Mouse (Mus musculus) heart, adult 9 months (tissue): ENCODE measurements around the gene Gjc2.
"Not testable (repeated sequence)": the region's sequence is repeated elsewhere in the genome, so short reads cannot be mapped to it uniquely, and the experiment has no call there.

ENCODE experiments used
- DNase-seq, 2 experiments: peaks; one replicate each; pipeline ENCODE4 v3.0.0; 2022; ENCODE audit warnings: low spot score in 2 of 2

Gjc2 gene

DNA sequence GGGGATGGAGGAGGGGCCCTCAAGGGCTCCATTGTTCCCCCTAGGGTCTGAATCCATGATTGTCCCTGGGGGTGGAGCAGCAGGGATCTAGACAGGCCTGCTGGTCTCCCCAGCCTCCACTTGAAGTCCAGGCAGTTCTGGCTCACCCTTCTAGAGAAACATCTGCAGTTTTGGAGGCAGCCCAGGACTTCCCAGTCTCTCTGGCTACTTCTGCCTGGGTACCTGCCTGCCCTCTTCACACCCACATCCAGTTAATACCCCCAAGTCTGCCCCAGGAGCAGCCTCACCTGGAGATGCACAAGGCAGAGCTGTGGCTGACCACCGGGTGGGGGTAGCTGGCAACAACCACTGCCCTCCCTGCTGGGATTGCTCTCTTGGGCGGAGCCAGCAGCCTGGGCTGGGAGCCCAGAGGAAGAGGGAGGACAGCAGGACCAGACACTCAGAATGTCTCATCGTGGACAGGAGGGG, at the start of gene Gjc2:
TSS of gene Gjc2 (minus strand) at position 350 of the 468 bp plus-strand sequence.
- DNase-seq, result peak; percentile 72 to 73

DNA sequence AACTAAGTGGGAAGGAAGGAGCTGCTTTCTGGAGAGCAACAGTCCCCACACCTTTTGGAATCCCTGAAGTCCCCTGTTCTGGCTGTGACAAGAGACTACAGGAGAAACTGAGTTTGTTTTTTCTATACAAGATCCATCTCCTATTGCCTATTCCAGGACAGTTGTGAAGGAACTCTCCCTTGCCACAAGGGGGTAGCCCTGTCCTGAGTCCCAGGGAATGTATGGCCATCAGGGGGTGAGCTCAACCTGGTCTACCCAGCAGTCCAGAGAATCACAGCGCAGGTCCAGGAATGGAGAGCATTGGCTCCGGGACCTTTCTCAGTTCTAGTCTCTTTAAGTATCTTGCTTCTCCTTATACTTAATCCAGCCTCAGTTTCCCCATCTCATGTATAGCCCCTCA, 49.8 kb upstream of the Gjc2 start:
- no peak for DNase-seq

DNA sequence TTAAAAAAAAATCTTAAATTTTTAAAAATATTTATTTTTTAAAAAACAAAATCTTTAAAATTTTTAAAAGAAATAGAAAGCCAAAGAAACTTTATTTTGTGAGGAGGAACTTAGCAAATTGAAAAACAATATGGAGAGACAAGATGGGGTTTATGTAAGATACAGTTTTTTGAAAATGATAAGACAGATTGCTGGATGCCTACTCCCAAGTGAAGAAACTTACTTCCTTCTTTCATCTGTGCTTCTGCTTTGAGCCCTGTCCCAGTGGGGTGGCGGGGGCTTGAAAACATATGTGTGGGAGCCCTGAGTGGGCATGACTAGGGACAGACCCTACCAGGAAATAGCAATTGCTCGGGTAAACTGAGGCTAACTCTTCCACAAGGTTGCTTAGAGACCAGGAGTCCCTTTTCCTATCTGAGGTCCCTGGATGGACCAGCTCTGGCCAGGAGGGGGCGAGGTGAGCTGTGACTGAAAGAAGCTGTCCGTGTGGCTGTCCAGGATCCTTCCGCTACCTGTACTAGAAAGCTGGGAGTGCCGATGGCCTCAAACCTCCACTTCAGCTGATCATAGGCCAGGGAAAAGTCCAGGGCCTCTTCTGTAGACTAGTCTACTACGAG, 47.2 kb upstream of the Gjc2 start:
- DNase-seq, result peak in 1 of 2 experiments; percentile 49

DNA sequence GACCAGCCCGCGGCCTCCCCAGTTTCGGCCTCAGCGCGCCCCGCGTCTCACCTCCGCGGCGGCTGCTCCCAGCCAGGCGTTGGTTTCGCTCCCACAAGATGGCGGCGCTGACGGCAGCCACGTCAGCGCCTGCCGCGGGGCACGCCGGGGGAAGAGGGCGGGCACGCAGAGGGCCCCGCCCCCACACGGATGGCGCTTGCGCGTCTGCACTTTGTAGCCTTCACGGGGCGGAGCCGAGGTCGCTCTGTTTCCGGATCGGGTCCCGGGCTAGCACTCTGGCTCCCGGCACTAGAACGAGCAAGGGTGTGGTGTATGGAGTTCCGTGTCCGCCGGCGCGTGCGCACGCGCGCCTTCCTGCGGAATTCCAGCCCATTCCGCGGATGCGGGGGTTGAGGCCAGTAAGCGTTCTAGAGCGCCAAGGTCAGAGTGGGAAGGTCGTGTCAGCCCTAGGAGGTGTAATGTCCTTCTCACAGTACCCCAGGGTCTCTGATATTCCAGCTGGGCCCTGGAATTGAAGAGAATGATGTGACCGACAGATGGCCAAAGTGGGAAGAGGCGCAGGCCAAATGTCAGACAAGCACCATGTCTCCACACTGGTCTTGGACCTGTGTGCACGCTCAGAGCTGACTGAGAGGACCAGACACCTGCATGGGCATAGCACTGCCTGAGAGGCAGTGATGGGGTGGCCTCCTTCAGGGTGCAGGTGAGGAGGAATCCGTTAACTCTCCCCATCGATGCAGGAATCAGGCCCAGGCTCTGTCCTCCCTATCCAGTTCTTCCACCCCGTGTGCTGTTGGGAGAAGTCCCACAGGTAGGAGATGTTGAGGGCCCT, 45.3 kb upstream of the Gjc2 start, which contains the start of gene Arf1:
TSS of gene Arf1 (minus strand) at position 149 of the 832 bp plus-strand sequence.
- DNase-seq, result peak; percentile 94 to 96

DNA sequence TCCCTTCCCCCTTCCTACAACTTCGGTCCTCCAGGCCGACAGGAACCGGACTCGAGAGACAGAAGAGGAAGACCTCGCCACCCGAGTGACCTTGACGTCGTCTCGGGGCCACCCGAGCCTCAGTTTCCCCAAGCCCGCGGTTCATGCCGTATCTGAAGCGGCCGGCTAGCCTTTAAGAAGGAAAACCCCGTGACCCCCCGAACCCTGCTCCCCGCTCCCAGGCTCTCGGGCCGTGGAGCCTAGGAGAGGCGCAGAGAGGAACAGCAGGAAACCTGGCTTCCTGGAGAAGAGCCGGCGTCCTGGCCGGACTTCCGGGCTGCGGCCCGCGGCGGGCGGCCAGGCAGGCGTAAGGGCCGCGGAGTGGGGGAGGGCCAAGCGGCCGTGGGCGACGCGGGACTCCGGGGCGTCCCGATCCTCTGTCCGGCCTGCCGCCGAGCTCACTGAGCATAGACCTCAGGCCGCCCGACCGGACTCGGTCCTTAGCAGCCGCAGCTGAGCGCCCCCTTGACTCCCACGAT, 44.6 kb upstream of the Gjc2 start:
- no peak for DNase-seq

DNA sequence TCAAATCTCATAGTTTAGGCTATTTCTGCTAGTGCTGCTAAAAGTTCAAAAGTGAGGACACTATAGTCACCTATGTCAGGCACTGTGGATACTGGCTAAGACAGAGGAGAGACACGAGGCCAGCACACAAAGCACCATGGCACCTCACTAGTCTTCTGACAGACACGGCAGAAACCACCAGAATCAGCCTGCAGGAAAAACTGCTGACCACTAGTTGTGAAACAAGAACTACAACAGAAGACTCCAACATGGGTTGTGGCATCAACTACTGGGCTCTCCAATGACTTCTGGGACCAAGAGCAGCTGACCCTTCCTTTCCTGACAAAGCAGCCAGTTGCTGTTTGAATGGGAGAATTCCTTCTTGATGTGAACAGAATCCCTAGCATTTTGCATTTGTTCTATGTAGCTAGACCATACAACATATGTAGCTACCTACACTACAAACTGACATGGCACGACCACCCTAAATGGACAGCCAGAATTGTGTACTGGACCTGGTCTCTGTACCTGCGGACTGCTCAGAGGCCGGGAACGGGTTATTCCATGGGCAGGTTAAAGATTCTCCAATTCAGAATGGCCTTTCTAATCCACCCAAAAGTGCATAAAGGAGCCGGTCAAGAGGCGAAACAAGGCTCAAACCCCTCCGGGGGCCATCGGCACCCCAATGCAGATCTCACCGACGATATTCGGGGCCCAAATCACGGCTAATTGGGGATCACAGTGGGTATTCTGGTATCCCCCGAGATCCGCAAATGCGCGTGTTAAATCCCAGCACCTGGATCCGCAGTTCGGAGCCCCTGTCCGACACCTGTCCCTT, 44.0 kb upstream of the Gjc2 start:
- DNase-seq, result no peak

DNA sequence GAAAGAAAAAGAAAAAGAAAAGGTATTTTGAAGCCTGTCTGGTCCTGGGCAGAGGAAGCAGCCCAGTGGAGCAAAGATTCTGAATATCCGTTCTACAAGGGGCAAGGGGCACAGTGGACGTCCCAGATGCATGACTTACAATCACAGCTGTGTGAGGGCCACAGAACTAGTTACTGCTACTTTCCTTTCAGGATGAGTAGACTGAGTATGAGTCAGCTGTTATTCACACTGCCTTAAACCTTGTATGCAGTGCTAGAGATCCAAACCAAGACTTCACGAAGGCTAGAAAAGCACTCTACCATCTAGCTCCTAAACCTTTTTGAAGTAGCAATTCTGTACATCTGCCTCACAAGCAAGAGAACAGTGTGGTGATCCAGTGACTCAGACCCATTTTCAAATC, 43.2 kb upstream of the Gjc2 start:
- no peak for DNase-seq

DNA sequence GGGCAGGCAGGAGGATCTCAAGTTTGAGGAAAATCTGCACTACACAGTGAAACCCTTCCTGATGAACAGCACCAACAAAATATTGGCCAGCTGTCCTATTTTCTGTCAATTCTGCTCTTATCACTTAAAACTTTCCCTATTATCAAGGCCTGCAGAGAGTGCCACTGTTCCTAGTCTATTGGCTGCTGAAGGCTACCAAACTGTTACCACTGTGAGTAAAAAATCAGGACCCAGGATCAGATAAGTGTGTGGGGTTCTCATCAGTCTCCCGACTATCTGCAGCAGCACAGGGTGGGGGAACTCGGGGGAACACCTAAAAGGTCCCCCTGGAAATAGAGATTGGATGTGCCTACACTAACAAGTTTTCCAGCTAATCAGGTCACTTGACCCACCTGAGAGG, 42.2 kb upstream of the Gjc2 start:
- no peak for DNase-seq

DNA sequence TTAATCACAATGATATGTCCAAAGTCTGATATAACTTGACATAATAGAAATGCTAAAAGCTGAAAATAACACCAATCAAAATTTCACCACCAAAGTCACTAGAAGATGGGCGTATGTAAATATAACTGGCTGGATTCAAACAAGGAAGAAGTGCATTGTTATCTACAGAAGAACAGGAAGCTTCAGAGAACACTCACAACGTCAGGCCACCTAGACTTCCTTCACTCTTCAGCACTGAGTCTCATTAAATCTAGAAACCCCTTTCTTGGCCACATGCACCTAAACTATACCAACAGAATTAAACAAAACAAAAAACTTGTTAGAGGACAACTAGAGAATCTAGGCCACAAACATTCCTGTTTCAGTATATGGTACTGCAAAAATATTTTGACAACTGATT, 41.5 kb upstream of the Gjc2 start:
- DNase-seq, result no peak

DNA sequence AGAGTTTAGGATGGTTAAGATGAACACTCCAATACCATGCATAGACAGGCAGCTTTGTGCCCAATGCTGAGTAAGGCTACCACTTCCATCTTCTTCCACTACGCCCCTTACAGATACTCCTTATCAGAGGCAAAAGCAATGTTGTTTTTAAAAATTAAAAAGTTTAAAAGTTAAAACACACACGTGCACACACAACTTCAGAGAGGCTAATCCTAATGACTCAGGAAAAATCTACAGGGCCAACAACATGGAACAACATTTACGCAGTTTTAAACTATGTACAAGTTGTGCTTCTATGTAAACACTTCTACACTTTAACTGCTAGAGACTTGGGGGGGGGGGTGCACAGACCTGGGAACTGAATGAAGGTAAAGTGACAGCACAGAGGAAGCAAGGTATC, 41.0 kb upstream of the Gjc2 start:
- DNase-seq, result no peak

DNA sequence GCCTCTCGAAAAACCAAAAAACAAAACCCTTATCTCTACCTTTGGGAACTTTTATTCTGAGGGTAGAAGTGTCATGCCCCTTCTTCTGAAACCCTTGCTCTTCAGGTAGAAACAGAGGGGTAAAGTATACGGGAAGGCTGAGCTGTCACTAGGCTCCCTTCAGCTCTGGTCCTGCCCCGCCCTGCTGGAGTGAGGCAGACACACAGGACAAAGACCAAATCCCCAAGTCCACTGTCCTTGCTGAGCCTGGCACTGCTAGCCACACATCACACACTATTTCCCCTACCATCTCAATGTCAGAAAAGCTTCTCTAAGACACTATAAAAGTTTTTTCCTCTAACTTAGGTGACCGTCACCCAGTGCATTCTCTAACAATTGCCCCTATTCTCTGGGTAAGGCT, 39.3 kb upstream of the Gjc2 start:
- DNase-seq, result no peak

DNA sequence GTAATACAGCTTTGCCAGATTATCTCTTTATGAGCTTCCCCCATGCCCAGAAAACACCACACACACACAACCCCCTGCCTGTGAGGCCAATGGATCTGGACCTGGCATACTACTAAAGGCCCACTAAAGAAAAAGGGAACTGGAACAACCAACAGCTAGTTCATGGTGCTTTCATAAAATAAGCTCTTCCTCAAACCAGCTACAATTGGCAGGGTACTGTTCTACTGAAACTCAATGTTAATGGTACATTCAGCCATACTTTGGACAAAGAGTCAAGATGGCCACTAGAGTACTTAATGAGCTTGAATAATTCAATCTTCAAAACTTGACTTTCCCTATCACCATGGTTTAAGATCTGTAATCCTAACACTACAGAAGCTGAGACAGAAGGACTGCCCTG, 38.6 kb upstream of the Gjc2 start:
- no peak for DNase-seq

DNA sequence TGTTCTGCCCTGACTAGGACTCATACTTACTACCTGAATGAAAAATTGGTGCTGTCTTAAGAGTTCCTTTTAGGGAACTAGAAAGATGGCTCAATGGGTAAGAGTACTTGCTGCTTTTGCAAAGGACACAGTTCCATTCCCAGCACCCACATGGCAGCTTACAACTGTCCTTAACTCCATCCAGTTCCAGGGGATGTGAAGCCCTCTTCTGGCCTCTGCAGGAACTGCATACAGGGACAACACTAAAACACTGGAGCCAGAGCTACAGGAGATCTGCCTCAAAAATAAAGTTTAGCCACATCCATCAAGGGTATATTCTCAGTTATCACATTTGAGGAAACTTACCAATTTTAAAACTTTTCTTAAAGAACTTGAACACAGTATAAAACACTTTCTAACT, 36.1 kb upstream of the Gjc2 start:
- no peak for DNase-seq

DNA sequence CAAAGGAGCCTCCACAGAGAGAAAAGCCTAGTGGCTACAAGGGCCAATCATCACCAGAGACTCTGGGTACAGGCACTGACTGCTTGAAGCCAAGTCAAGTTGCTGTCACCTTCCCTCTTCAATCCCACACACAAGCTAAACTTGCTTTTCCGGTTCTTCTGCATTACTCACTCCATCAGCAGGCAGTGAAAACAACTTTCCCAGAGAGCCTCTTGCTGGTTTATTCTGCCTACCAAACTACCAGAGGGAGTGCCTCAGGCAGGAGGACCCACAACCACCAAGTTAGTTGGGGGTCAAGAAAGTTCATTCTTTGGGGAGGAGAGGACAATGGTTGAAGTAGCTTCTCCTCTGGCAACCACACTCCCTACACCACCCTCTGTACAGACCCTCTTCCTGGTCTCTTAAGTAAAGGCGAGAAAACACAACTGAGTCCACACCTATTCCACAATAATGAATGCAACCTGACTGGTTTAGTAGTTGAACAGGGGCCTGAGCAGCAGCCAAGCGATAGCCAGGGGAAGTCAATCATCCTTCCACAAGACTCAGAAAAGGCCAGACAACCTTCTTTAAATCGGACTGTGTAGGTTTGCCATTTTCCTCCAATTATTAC, 35.5 kb upstream of the Gjc2 start:
- no peak for DNase-seq

DNA sequence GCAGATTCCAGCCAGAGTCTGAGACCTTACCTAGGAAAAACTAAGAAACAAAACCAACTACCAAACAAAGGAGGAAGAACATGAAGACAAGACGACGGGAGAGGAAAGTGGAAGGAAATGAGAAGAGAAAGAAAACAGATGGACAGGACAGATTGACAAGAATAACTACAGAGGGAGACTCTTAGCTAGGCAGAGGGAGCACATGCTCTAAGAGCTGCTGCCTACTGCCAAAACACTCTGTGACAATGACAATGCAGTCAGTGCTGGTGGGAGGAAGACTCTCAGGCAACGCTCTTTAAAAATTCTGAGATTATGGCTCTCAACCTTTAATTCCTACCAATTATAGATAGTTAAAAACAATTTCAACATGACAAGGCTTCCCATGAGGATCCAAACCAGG, 33.9 kb upstream of the Gjc2 start:
- no peak for DNase-seq

DNA sequence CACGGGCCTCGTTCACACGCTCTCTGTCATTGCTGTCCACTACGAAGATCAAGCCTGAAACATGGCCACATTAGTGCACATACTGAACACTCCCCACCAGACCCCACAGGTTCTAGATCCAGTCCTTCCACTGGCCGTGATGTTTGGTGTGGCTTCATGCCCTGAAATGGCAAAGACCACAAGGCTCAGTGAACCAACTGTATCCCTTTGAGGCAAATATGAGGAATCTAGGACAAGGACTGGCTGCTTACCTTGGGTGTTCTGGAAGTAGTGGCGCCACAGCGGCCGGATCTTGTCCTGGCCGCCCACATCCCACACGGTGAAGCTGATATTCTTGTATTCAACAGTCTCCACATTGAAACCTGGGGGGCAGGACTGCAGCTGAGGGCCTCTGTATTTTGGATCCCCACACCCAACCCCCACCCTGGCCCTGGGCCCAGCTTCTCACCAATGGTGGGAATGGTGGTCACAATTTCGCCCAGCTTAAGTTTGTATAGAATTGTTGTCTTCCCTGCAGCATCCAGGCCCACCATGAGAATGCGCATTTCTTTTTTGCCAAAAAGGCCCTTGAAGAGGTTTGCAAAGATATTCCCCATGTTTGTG, 30.0 kb upstream of the Gjc2 start:
- DNase-seq, result no peak

DNA sequence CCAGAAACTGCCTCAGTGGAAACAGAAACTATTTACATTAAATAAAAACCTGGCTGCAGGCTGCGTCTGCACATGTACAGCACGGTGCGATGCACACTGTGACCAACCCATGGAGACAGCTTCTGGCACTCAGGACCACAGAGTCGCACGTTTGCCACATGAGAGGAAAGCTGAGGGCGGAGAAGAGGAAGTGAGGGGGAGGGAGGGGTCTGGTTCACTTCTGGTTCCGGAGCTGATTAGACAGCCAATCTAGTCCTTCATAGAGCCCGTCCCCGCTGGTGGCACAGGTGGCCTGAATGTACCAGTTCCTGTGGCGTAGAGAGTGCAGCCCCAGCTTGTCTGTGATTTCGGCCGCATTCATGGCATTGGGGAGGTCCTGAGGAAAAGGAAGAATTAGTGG, 29.3 kb upstream of the Gjc2 start:
- not testable (repeated sequence) for DNase-seq

DNA sequence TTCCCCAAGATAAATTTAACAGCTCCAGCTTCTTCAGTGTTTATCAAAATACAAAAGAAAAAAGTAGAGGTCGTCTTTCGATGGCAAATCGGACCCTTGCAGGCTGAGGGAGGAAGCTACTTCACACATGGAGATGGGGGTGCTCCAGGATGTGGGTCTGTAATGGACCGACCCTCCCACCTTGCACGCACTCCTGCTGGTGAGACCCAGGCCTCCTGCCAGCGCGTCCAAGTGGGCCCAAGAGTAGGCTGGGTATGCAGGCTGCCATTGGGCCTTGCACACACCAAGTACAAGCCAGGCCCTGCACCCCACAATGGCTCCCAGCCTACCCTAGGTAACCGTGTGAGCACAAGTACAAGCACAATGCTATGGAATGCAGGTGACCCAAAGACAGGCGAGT, 28.5 kb upstream of the Gjc2 start:
- DNase-seq, result not testable (repeated sequence)

DNA sequence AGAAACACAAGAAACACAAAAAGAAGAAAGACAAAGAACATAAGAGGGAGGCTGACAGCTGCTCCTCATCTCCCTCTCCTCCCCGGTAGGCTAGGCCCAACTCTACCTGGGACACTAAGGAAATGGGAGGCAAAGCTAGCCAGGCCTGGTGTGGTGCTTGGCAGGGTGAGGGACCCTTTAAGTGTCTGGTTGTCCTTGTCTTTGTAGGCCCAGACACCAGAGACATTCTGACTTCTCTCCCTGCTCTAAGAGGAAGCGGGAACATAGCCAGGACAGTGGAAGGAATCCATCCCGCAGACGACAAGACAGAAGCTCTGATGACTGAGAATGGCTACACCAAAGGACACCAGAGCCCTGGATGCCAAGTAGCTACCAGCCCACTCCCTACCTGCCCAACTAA, 27.0 kb upstream of the Gjc2 start:
- no peak for DNase-seq

DNA sequence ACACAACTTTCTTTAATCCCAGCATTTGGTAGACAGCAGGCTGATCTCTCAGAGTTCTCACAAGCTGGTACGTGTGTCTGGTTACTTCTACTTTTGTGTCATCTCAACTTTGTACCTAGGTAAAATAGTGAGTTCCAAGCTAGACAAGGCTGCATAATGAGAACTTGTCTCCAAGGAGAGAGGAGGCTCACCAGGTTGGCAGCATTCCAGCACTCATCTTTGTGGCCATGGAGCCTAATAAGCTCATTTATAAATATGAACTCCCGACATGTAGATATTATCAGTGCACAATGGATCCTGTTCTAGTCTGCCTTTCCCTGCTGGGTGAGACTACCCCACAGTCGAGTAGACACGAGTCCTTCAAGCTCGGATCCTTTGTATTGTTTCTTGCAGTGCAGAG, 26.6 kb upstream of the Gjc2 start:
- no peak for DNase-seq

DNA sequence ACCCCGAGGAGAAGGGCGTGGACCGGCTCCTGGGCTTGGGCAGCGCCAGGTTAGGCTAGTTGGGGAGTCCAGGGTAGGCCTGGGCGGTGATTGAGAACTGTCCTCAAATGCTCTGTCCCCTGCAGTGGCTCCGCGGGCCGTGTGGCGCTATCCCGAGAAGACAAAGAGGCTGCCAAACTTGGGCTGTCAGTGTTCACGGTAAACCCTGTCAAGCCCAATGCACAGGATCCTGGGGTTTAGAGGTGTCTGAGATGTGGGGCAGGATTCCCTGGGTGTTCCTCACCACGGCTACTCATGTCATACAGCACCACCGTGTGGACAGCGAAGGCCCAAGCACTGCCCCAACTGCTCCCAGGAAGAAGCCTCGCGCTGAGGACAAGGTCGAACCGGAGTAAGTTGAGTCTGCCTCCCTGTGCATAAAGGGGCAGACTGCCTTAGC, 26.0 kb upstream of the Gjc2 start:
- peak; percentile 56 to 62 for DNase-seq
